Mouse (Mus musculus) megakaryocyte, adult 5-6 weeks (primary cell): ENCODE data around the gene Igtp. TPM values are rescaled to one million over a fixed set of nuclear protein-coding genes. Genes with fewer than 3 reads are reported as not detected.
"Not testable (repeated sequence)": the region's sequence is repeated elsewhere in the genome, so short reads cannot be mapped to it uniquely, and the experiment has no call there.

Experiments
- ATAC-seq: 2 replicates; pipeline ENCODE4 v1.8.0; 2016; ENCODE audit warnings: mild to moderate bottlenecking, inconsistent platforms; ENCODE audit not compliant: poor library complexity, severe bottlenecking
- total RNA-seq, 2 experiments: library from RNA; stranded (forward) in 1 of 2; stranded (reverse) in 1 of 2; fragments of 153-499, 151-499 nt in 1 of 2; fragments of 221-1000, 200-1000 nt in 1 of 2; gene quantifications; 2 replicates each; pipeline versions ENCODE4 v1.2.3 to v1.2.4; 2015 to 2017

Gene Igtp
- 21.0 and 23.8 TPM in 2 replicates for total RNA-seq (2015)
- 14.0 and 16.0 TPM in 2 replicates for total RNA-seq (2017)

DNA sequence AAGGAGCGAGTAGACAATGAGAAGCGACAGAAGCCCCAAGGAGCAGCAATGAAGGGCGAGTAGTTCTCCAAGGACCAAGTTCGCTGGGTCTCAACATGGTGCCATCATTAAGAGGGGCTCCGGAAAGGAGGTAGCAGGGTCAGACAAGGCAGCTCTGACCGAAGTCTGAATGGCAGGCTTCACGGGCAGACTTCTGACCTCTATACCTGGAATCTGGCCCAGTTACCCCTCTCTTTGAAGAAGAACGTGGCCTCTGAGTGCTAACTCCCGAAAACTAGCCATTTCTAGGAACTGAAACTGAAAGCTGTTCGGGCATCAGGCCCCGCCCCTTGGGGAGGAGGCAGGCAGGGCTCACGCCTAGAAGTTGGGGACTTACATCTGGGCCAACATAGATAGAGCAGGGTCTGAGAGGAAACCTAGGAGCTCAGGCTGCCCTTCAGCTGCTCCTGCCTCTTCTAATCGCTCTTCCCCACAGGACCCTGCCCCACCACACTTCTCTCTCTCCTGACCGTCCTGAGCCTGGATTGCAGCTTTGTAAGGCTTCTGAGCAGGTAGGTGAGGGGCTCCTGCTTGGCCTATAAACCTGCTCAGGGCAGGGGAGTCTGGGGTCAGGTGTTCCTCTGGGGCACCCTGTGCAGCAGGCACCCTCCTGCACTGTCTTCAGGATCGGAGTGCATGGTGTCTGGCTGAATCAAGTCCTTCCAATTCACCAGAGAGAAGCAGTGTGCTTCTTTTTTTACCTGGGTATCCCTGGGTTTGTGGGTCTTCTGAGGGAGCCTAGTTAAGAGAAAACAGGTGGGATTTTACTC, at the start of gene Igtp, which contains the start of gene Irgm2:
Gene Igtp (plus strand): TSS at position 328 of the 809 bp plus-strand sequence.
Gene Irgm2 (plus strand): TSS at position 390 of the 809 bp plus-strand sequence.
- peak; percentile 100 for ATAC-seq

- no peak for ATAC-seq
These were observed 43.9 kb upstream of the Igtp start for GRCm38 (mm10) chr11:58155458-58155857.

- ATAC-seq, result no peak
These were observed 42.5 kb upstream of the Igtp start for GRCm38 (mm10) chr11:58156871-58157270.

GRCm38 (mm10) chr11:58165072-58165471, 34.3 kb upstream of the Igtp start:
- no peak for ATAC-seq

- no peak for ATAC-seq
These were observed 31.6 kb upstream of the Igtp start for GRCm38 (mm10) chr11:58167822-58168166.

DNA sequence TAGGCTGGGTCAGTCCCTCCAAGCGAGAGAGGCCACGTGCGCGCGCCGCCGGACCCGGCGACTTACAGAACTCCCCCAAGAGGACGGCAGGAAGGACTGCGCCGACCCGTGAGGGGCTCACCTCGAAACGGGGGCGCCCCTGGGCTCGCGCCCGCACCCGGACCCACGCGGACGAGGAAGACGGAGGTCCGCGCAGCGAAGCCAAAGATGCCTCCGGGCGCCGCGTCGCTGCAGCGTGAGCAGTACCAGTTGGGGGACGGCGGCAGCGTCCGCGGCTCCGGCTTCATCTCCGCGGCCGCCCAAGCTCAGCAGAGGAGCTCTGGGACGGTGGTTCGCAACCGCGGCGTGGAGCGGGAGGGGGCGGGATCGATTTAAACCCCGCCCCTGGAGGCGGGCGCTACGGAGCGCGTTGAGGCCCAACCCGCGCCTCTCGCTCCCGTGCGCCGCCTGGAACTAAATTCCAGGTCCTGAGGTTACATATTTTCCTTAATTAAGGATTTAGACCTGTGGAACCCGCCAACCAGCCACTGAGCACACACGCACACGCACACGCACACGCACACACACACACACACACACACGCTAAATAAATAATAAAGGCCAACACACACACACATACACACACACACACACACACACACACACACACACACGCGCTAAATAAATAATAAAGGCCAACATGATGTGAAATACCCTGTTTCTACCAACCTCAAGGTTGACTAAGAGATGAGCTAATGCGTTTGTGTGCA, 31.0 kb upstream of the Igtp start, which contains the start of gene Gemin5:
Gene Gemin5 (minus strand): TSS at position 373 of the 749 bp plus-strand sequence.
- peak; percentile 87 for ATAC-seq

- no peak for ATAC-seq
These were observed 29.7 kb upstream of the Igtp start for GRCm38 (mm10) chr11:58169666-58170065.

- ATAC-seq, result peak; percentile 88
These were observed 27.8 kb upstream of the Igtp start, which contains the start of gene Mrpl22 for GRCm38 (mm10) chr11:58171459-58172091. Gene Mrpl22, plus strand, starts transcription at chr11:58171661.

GRCm38 (mm10) chr11:58179563-58179962, 19.8 kb upstream of the Igtp start:
- peak; percentile 87 for ATAC-seq

GRCm38 (mm10) chr11:58179986-58180385, 19.4 kb upstream of the Igtp start:
- ATAC-seq, result not testable (repeated sequence)

DNA sequence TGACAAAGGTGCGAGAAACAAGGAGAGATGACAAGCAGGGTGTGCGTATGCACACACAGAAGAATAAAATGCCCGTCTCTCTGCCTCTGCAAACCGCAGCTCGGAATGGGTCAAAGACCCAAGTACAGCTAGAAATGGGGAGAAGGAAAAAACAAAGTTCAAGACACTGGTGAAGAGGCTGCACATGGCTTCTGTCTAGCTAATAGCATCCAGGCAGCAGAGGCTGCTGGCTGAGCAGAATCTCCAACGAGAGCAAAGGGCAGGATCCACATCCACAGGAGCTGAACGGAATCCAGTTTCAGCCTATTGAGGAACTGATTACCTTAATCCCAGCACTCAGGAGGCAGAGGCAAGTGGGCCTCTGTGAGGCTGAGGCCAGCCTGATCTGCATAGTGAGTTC, 18.6 kb upstream of the Igtp start:
- ATAC-seq, result no peak

DNA sequence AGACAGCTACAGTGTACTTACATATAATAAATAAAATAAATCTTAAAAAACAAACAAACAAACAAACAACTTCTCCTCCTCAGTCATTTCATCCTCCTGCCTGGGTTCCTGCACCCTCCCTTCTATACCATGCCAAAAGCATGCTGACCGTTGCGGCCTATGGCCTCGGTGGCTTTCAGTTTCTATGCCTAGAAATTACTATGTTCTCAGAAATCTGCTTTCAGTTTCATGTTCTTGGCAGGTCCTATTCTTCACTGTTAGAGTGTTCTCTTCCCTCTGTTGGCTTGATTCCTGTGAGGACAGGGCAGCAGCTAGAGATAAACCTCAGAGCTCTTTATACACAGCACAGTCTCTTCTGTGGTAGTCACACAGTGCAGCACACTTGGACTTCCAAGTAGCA, 15.8 kb upstream of the Igtp start:
- peak; percentile 76 for ATAC-seq

DNA sequence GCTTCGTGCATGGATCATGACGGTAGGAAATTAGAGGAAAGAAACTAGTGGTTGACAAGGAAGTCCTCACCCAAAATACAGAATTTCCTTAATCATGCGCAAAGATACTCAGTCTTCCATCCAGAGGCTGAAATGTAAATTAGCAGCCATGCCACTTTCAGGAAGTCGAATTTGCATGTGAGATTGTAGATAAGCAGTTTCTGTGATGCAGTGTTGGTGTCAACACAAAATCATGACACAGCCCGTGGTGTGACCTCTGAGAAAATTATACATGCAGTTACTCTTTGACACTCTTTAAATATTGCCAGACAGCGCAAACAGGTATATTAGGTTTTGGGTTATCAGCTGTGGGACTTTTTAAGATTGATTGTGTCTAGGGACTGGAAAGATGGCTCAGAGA, 9.7 kb upstream of the Igtp start:
- ATAC-seq, result no peak

- no peak for ATAC-seq
These were observed 6.0 kb upstream of the Igtp start for GRCm38 (mm10) chr11:58193326-58193725.

DNA sequence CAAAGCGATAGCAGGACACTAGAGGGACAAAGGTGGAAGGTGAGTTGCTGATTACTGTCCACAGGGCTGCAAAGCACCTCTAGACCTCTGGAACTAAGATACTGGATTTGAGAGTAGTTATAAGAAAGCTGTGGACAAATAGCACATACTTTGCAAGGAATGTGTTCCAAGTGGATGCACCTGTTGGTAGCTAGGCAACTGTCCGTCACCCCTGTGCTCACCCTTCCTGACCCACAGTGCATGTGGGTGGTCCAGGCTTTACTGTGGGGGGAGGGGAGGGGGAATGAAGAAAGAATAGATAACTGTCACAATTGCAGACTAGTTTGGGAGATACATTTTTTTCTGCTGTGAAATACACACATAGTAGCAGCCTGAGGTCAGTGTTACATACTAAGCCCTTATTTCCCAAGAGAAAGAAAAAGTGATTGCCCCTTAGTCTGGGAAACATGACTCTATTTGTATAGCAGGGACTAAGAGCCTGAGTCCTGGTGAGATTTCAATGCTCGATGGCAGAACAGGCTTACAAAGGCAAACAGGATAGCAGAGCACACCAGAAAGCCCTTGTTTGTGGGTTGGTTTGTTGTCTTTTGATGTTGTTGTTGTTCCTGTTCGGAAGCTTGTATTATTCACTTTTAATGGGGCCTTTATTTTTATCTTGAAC, 5.4 kb upstream of the Igtp start:
- no peak for ATAC-seq

- no peak for ATAC-seq
These were observed 693 bp upstream of the Igtp start for GRCm38 (mm10) chr11:58198663-58199062.

DNA sequence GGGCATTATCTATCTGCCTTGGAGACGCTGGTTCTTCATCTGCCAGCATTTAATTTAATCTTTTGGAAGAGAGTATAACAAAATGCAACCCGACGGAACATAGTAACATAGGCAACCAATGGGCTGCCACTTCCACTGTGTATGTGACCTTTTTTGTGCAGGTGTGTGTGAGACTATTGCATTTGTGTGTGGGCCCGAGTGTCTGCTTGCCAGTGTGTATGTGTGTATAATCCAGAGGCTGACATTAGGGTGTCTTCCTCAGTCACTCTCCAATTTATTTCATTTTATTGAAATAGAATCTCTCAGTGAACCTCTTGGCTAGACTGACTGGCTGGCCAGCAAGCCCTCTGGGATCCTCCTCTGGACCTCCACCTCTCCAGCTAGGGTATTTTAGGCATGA, 870 bp downstream of the Igtp start:
- no peak for ATAC-seq

- ATAC-seq, result no peak
These were observed 1.7 kb downstream of the Igtp start for GRCm38 (mm10) chr11:58201052-58201451.

GRCm38 (mm10) chr11:58210321-58210886, 11.0 kb downstream of the Igtp start:
- no peak for ATAC-seq

- ATAC-seq, result 0 out of 2 replicates have a peak, but pooled peaks have one; percentile 33
These were observed 11.8 kb downstream of the Igtp start for GRCm38 (mm10) chr11:58211062-58211681.
